Mouse (Mus musculus) forebrain, embryonic 11.5 days (tissue): ENCODE measurements at regions not wholly inside any gene's neighbourhood (a gene's known extent, or its start where the extent isn't known, plus 50 kb on each side); places are given as distances from the start of the nearest gene placed in this dataset.
"Not testable (repeated sequence)": the region's sequence is repeated elsewhere in the genome, so short reads cannot be mapped to it uniquely, and the experiment has no call there.

Experiments
- ATAC-seq: fragments of 200-750 bp; cut with Nextera tagmentation; replicated peaks from 2 replicates; pipeline ENCODE4 v1.8.0; 2017; ENCODE audit warnings: moderate TSS enrichment; ENCODE audit not compliant: low FRiP score
- DNase-seq: peaks from one replicate; pipeline ENCODE4 v3.0.0-alpha.2; 2017; ENCODE audit warnings: low spot score
- H3K27ac ChIP-seq: fragments of 300-500 bp; sonication (generic); 2 replicates; pipeline ENCODE4 v1.5.1; 2014; ENCODE audit warnings: low read depth, low read length
- H3K27me3 ChIP-seq: fragments of 300-500 bp; sonication (generic); 2 replicates; pipeline ENCODE4 v1.6.1; 2014; ENCODE audit warnings: mild to moderate bottlenecking, low read length, mixed read lengths; ENCODE audit not compliant: control insufficient read depth, insufficient read depth
- H3K36me3 ChIP-seq: fragments of 300-500 bp; sonication (generic); 2 replicates; pipeline ENCODE4 v1.6.1; 2014; ENCODE audit warnings: mild to moderate bottlenecking, low read length, moderate library complexity, mixed read lengths; ENCODE audit not compliant: control insufficient read depth, insufficient read depth
- H3K4me1 ChIP-seq: fragments of 300-500 bp; sonication (generic); replicated peaks from 2 replicates; pipeline ENCODE4 v1.6.1; 2014; ENCODE audit warnings: low read length, mixed read lengths; ENCODE audit not compliant: control insufficient read depth, insufficient read depth
- H3K4me2 ChIP-seq: fragments of 300-500 bp; sonication (generic); 2 replicates; pipeline ENCODE4 v1.6.1; 2014; ENCODE audit warnings: low read depth, mild to moderate bottlenecking, low read length, moderate library complexity, mixed read lengths; ENCODE audit not compliant: severe bottlenecking
- H3K4me3 ChIP-seq: fragments of 300-500 bp; sonication (generic); 2 replicates; pipeline ENCODE4 v1.5.1; 2014; ENCODE audit warnings: low read depth, low read length
- H3K9ac ChIP-seq: fragments of 300-500 bp; sonication (generic); 2 replicates; pipeline ENCODE4 v1.6.1; 2014; ENCODE audit warnings: low read length
- H3K9me3 ChIP-seq: fragments of 300-500 bp; sonication (generic); 2 replicates; pipeline ENCODE4 v1.6.1; 2016; ENCODE audit warnings: low read length, mixed read lengths; ENCODE audit not compliant: control insufficient read depth
- WGBS: fragments of 180-500 bp; shearing (Covaris S2); extraction: QIAGEN DNeasy Blood & Tissue Kit; methylation state at CpG from one replicate; pipeline ENCODE4 v1.1.7; 2014; 5-methylcytosine and 5-hydroxymethylcytosine counted together

GRCm38 (mm10) chr3:83480176-83480575, 285.9 kb upstream of the Sfrp2 start:
- no peaks in the 10 kb centered on the region for H3K36me3 ChIP-seq
- no peak overlapping the region for H3K4me3 ChIP-seq
- H3K4me1 ChIP-seq: no peaks in the 10 kb centered on the region
- ATAC-seq: no peak
- no peak overlapping the region for H3K27ac ChIP-seq
- WGBS: 63% methylated on average over 1 of the region's 1 CpGs
- H3K9me3 ChIP-seq: no peaks in the 10 kb centered on the region
- no peak for DNase-seq
- H3K4me2 ChIP-seq: no peak overlapping the region
- H3K27me3 ChIP-seq: no peaks in the 10 kb centered on the region
- H3K9ac ChIP-seq: no peak overlapping the region

- no peaks in the 10 kb centered on the region for H3K27me3 ChIP-seq
- H3K9ac ChIP-seq: no peak overlapping the region
- ATAC-seq: no peak
- H3K4me1 ChIP-seq: no peaks in the 10 kb centered on the region
- no peak overlapping the region for H3K4me2 ChIP-seq
- WGBS: 89% methylated on average over 7 of the region's 7 CpGs
- no peak overlapping the region for H3K4me3 ChIP-seq
- no peak for DNase-seq
- H3K27ac ChIP-seq: no peak overlapping the region
- H3K9me3 ChIP-seq: no peaks in the 10 kb centered on the region
- no peaks in the 10 kb centered on the region for H3K36me3 ChIP-seq
Observed at GRCm38 (mm10) chr3:83486192-83486716, 279.9 kb upstream of the Sfrp2 start.

GRCm38 (mm10) chr3:83495584-83495983, 270.5 kb upstream of the Sfrp2 start:
- ATAC-seq (no peak), DNase-seq (no peak)
- WGBS: 16% methylated on average over 1 of the region's 1 CpGs

GRCm38 (mm10) chr3:83503901-83504300, 262.2 kb upstream of the Sfrp2 start:
- H3K27ac ChIP-seq: no peak overlapping the region
- no peaks in the 10 kb centered on the region for H3K36me3 ChIP-seq
- no peak overlapping the region for H3K9ac ChIP-seq
- H3K27me3 ChIP-seq: no peaks in the 10 kb centered on the region
- H3K4me3 ChIP-seq: no peak overlapping the region
- no peaks in the 10 kb centered on the region for H3K4me1 ChIP-seq
- no peaks in the 10 kb centered on the region for H3K9me3 ChIP-seq
- ATAC-seq (no peak), DNase-seq (no peak)
- no peak overlapping the region for H3K4me2 ChIP-seq
- WGBS: 17% methylated on average over 7 of the region's 7 CpGs

More at GRCm38 (mm10) chr3:83495584-83495983, 270.5 kb upstream of the Sfrp2 start:
- H3K27ac ChIP-seq: no peak overlapping the region
- H3K36me3 ChIP-seq: no peaks in the 10 kb centered on the region
- H3K27me3 ChIP-seq: no peaks in the 10 kb centered on the region
- no peak overlapping the region for H3K9ac ChIP-seq
- H3K9me3 ChIP-seq: no peaks in the 10 kb centered on the region
- no peak overlapping the region for H3K4me2 ChIP-seq
- H3K4me1 ChIP-seq: no peaks in the 10 kb centered on the region
- no peak overlapping the region for H3K4me3 ChIP-seq

- Histone ChIP-seq H3K4me2 (no peak overlapping the region), H3K4me3 (no peak overlapping the region), H3K9me3 (no peaks in the 10 kb centered on the region), H3K9ac (no peak overlapping the region), H3K27me3 (no peaks in the 10 kb centered on the region), H3K36me3 (no peaks in the 10 kb centered on the region), H3K27ac (no peak overlapping the region), H3K4me1 (no peaks in the 10 kb centered on the region)
- no peak for ATAC-seq
- WGBS: 78% methylated on average over 4 of the region's 4 CpGs
- DNase-seq: no peak
Observed at GRCm38 (mm10) chr3:83516614-83517013, 249.5 kb upstream of the Sfrp2 start.

- no peak for ATAC-seq
- no peaks in the 10 kb centered on the region for H3K4me1 ChIP-seq
- H3K36me3 ChIP-seq: no peaks in the 10 kb centered on the region
- no peaks in the 10 kb centered on the region for H3K9me3 ChIP-seq
- H3K27me3 ChIP-seq: no peaks in the 10 kb centered on the region
- H3K4me2 ChIP-seq: no peak overlapping the region
- WGBS: 79% methylated on average over 6 of the region's 6 CpGs
- H3K27ac ChIP-seq: no peak overlapping the region
- no peak for DNase-seq
- no peak overlapping the region for H3K9ac ChIP-seq
- no peak overlapping the region for H3K4me3 ChIP-seq
Observed at GRCm38 (mm10) chr3:83517914-83518635, 248.0 kb upstream of the Sfrp2 start.

- Histone ChIP-seq H3K9ac (no peak overlapping the region), H3K27me3 (no peaks in the 10 kb centered on the region), H3K27ac (no peak overlapping the region), H3K9me3 (no peaks in the 10 kb centered on the region), H3K4me2 (no peak overlapping the region), H3K4me3 (no peak overlapping the region), H3K36me3 (no peaks in the 10 kb centered on the region), H3K4me1 (no peaks in the 10 kb centered on the region)
- DNase-seq (no peak), ATAC-seq (no peak)
- 85% methylated on average over 4 of the region's 4 CpGs for WGBS
Observed at GRCm38 (mm10) chr3:83530243-83530847, 235.8 kb upstream of the Sfrp2 start.

GRCm38 (mm10) chr3:83536624-83537023, 229.5 kb upstream of the Sfrp2 start:
- not testable (repeated sequence) for H3K4me2 ChIP-seq, H3K36me3 ChIP-seq, H3K4me1 ChIP-seq, H3K9ac ChIP-seq, H3K4me3 ChIP-seq, H3K9me3 ChIP-seq, ATAC-seq, DNase-seq, H3K27me3 ChIP-seq, H3K27ac ChIP-seq
- WGBS: 80% methylated on average over 5 of the region's 5 CpGs

GRCm38 (mm10) chr3:83537231-83537630, 228.9 kb upstream of the Sfrp2 start:
- Histone ChIP-seq H3K4me3 (no peak overlapping the region), H3K4me2 (no peak overlapping the region), H3K4me1 (no peaks in the 10 kb centered on the region), H3K9ac (no peak overlapping the region), H3K36me3 (no peaks in the 10 kb centered on the region), H3K27me3 (no peaks in the 10 kb centered on the region), H3K27ac (no peak overlapping the region), H3K9me3 (no peaks in the 10 kb centered on the region)
- no peak for ATAC-seq
- WGBS: 85% methylated on average over 4 of the region's 4 CpGs
- no peak for DNase-seq
